Mouse (Mus musculus) adrenal gland, postnatal 25 days (tissue): Measurements from ENCODE around the gene Flii. TPM values are rescaled to one million over a fixed set of nuclear protein-coding genes. Genes with fewer than 3 reads are reported as not detected.

Experiments
- DNase-seq: peaks from one replicate; pipeline ENCODE4 v3.0.0; 2021; ENCODE audit warnings: mixed read lengths
- total RNA-seq: library from RNA; stranded (reverse); gene quantifications from 2 replicates; pipeline ENCODE4 v1.2.3, GENCODE M21; 2021

Flii gene
- total RNA-seq, 1 experiment from 2014 or later = 175 TPM

GRCm38 (mm10) chr11:60715833-60716232 lies 11.2 kb downstream of the Flii start:
- DNase-seq = no peak

DNA sequence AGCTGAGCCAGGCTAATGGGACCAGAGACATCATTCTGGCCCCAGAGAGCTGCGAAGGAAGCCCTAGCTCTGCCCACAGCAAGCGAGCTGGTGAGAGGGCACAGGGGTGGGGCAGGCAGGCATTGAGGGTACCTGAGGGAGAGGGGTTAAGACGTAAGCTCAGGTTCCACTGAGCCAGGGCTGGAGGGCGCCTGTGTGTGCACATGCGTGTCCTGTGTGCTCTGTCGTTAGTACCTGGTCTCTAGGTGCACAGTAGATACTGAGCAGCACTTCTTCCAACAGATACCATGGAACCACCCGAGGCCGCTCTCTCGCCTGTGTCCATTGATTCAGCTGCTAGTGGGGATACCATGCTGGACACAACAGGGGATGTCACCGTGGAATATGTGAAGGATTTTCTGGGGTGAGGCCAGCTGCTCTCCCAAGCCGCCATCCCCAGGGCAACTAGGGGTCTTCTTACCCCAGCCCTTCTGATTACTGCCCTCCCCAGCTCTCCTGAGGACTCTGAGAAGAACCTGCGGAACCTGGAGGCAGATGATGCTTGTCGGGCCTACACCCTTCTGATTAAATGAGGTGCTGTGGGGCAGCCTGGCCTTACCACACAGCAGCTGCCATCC lies 14.3 kb downstream of the Flii start:
- DNase-seq = no peak

GRCm38 (mm10) chr11:60712040-60712439 lies 15.0 kb downstream of the Flii start:
- no peak for DNase-seq

GRCm38 (mm10) chr11:60711218-60711617 lies 15.8 kb downstream of the Flii start:
- DNase-seq = no peak

GRCm38 (mm10) chr11:60709481-60710465 lies 17.3 kb downstream of the Flii start:
- no peak for DNase-seq

DNA sequence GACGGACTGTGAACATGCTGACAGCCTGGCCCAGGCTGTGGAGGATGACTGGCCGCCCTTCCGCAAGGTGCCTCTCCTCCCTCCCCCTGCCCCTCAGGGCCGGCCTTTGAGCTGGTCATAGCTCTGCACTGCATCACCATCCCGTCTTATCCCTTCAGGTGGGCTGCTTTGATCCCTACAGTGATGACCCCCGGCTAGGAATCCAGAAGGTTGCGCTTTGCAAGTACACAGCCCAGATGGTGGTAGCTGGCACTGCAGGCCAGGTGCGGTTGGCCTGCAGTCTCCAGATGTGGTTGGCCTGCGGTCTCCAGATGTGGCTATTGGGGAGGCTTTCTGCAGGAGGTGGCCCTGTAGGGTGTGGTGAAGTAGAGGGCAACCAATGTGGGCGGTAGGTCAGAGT lies 18.4 kb downstream of the Flii start:
- no peak for DNase-seq

DNA sequence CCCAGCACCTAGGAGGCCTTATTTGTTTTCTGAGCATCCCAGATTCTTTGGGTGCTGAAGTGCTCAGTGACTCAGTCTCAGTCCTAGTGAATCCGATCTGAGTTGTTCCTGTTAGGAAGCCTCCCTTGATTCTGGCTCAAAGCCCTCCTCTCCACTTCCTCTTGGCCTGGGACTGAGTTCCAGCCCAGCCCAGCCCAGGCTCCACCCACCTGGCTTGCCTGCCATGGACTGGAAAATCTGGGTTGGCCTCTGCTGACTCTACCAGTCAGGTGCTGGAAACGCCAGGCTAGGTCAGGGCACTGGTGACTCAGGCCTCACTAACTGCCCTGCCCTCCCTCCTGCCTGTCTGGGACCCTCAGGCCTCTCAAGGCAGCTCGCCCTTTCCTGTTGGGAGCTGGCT lies 19.4 kb downstream of the Flii start:
- DNase-seq = peak; percentile 80

- DNase-seq = no peak
These were observed 20.2 kb downstream of the Flii start for GRCm38 (mm10) chr11:60706696-60707480.

GRCm38 (mm10) chr11:60706076-60706475 lies 21.0 kb downstream of the Flii start:
- DNase-seq = no peak

GRCm38 (mm10) chr11:60705255-60705654 lies 21.8 kb downstream of the Flii start:
- DNase-seq = no peak

DNA sequence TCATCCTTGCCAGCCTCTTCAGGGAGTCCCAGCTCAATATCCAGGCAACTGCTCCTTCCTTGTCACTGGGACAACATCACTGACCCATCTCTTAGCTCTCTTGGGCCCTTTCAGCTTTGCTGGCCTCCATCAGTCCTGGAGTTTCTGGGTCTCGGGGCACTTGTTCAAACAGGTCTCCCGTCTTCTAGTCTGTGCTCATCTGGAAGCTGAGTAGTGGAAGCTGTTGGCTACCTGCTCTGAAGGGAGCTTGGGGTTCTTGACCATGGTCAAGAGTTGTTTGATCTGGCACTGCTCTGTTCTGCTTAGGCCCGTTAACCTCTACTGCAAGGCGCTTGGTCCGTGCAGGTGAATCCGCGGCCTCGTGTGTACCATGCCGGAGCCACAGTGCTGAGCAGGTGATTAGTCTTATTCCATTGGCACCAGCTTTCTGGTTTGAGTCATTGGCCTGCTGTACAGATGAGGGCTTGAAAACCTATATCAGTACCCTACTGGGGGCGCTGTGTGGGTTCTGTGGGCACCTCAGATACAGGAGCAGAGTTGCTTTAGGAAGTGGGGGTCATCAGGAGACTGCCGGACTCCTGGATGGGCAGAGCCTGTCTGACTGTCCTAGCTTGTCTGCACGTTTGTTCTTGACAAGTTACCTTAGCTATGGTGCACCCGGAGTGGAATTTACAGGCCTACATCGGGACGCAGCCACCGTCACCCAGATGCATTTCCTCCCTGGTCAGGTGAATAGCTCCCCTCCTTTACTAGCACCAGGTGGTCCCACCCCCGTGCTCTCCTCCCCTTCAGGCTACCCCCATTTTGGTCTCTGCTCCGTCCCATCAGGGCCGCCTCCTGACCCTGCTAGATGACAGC lies 22.8 kb downstream of the Flii start:
- no peak for DNase-seq

DNA sequence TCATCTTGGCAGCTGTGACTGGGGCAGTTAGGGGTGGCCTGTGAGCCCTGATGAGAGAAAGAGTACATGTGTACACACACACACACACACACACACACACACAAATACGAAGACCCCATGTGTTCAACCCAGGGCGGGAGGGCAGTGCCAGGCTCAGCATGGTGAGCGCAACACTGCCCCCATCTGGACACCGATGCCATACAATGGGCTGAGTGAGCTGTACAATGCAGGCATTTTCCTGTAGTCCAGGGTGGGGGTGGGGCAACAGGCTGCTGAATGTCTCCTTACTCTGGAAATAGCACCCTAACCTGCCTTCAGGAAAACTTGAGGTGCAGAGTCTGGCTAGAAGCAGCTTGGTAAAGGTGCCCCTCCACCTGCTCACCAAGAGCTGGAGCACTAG lies 23.9 kb downstream of the Flii start:
- peak; percentile 74 for DNase-seq

DNA sequence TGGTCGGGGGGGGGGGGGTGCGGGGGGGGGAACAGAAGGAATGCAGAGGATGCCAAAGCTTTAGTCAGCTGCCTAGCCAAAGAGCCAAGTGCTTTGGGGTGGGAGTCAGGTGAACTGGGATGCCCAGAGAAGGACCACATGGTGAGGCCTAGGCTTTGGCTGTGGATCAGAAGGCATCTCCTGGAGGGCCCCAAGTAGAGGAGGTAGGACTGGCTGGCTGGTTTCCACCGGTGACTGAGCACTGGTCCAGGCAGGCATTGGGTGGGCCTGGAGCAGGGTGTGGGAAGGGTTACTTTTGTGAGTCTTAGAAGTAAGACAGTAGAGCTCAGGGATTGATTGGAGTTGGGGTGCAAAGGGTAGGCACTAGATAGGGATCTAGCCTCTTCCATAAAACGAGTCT lies 25.5 kb downstream of the Flii start:
- DNase-seq = no peak

GRCm38 (mm10) chr11:60700320-60701185 lies 26.5 kb downstream of the Flii start:
- DNase-seq = no peak

DNA sequence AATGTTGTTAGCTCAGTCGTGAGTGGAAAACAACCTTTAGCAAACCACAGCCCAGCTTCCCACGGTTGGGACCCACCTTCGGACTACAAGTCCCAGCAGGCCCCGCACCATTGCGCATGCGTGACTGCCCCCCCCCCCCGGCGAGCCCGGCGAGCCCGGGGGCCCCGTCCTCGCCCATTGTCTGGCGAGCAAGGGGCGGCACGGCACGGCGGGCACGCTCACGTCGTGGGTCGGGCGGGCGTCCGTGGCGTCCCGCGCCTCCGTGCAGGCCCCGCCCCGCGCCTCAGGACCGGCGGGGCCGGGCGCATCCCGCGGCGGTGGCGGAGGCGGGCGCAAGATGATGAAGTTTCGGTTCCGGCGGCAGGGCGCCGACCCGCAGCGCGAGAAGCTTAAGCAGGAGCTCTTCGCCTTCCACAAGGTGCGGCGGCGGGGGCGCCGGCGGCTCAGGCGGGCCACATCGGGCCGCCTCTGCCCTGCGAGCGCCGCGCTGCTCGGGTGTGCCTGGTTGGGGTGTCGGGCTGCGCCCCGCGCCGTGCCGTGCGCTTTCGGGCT lies 27.5 kb downstream of the Flii start, which contains the start of gene Llgl1:
Gene Llgl1, plus strand, starts transcription at position 200 of the 552 bp plus-strand sequence.
- peak; percentile 91 for DNase-seq

DNA sequence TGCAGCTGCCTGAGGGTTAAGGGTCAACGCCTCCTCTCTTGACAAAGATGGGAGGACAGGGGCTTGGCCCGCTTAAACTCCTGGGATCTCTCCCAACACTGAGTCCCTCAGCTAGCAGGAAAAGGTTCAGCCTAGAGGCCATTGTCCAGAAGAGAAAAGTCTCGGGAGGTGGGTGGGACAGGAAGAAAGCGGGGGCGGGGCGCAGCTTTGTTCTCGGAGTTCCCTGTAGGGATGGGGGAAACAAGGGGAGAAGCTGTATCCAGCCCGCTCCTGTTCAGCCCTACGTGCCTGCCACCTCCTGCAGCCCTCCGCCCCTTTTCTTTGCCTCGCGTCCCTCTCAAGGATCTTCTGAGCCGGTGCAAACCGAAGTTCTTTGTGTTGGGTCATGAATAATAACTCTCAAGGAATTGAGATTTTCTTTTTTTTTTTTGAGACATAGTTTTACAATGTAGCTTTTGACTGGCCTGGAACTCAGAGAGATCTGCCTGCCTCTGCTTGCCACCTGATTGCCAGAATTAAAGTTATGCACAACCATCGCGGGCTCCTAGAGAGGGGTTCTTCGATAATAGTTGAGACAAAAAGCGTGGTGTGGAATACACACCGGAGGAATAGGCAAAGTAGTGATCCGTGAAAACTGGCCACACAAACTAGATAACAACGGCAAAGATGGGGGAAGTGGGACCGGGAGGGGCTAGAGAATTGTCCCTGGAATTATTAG lies 28.1 kb downstream of the Flii start:
- peak; percentile 74 for DNase-seq

GRCm38 (mm10) chr11:60697561-60697960 lies 29.5 kb downstream of the Flii start:
- DNase-seq = no peak

- DNase-seq = no peak
These were observed 30.9 kb downstream of the Flii start for GRCm38 (mm10) chr11:60696165-60696564.
